Mouse (Mus musculus) midbrain, embryonic 14.5 days (tissue): ENCODE results near the gene Dok1. TPM values are rescaled to one million over a fixed set of nuclear protein-coding genes. Genes with fewer than 3 reads are reported as not detected.

Experiments used
- ATAC-seq: fragments of 200-750 bp; cut with Nextera tagmentation; 2 replicates; pipeline ENCODE4 v1.8.0; 2017; ENCODE audit warnings: moderate number of reproducible peaks, moderate library complexity; ENCODE audit not compliant: low FRiP score, low TSS enrichment
- DNase-seq: peaks from one replicate; pipeline ENCODE4 v3.0.0-alpha.2; 2015
- H3K27ac ChIP-seq: fragments of 300-500 bp; sonication (generic); replicated peaks from 2 replicates; pipeline ENCODE4 v1.5.1; 2014; ENCODE audit warnings: mild to moderate bottlenecking, low read depth, low read length, moderate library complexity
- H3K27me3 ChIP-seq: fragments of 300-500 bp; sonication (generic); 2 replicates; pipeline ENCODE4 v1.6.1; 2014; ENCODE audit warnings: low read length, control low read depth, mixed read lengths; ENCODE audit not compliant: control insufficient read depth, insufficient read depth
- H3K36me3 ChIP-seq: fragments of 300-500 bp; sonication (generic); 2 replicates; pipeline ENCODE4 v1.6.1; 2014; ENCODE audit warnings: low read length, control low read depth; ENCODE audit not compliant: control insufficient read depth, insufficient read depth
- H3K4me1 ChIP-seq: fragments of 300-500 bp; sonication (generic); 2 replicates; pipeline ENCODE4 v1.6.1; 2014; ENCODE audit warnings: mild to moderate bottlenecking, antibody characterized with exemption, low read length, control low read depth; ENCODE audit not compliant: control insufficient read depth, insufficient read depth
- H3K4me2 ChIP-seq: fragments of 300-500 bp; sonication (generic); 2 replicates; pipeline ENCODE4 v1.6.1; 2014; ENCODE audit warnings: mild to moderate bottlenecking, low read length, moderate library complexity
- H3K4me3 ChIP-seq: fragments of 300-500 bp; sonication (generic); replicated peaks from 2 replicates; pipeline ENCODE4 v1.5.1; 2014; ENCODE audit warnings: low read depth, low read length
- H3K9ac ChIP-seq: fragments of 300-500 bp; sonication (generic); replicated peaks from 2 replicates; pipeline ENCODE4 v1.6.1; 2014; ENCODE audit warnings: mild to moderate bottlenecking, low read length, moderate library complexity
- H3K9me3 ChIP-seq: fragments of 300-500 bp; sonication (generic); 2 replicates; pipeline ENCODE4 v1.6.1; 2016; ENCODE audit warnings: low read length, control low read depth, mixed read lengths; ENCODE audit not compliant: control insufficient read depth
- WGBS: fragments of 180-500 bp; shearing (Covaris S2); extraction: QIAGEN DNeasy Blood & Tissue Kit; methylation state at CpG from one replicate; pipeline ENCODE4 v1.1.7; 2014; 5-methylcytosine and 5-hydroxymethylcytosine counted together
- polyA plus RNA-seq: library from polyadenylated mRNA; unstranded; fragments of >200 nt; fragmentation: Nextera tagmentation; extraction: Ambion mirVana; gene quantifications from 2 replicates; pipeline ENCODE4 v1.2.1, GENCODE M21; 2014

The Dok1 gene
- polyA plus RNA-seq, 1 experiment from 2014 or later: 1.7 TPM

GRCm38 (mm10) chr6:83069488-83070246, 36.4 kb upstream of the Dok1 start:
- WGBS: under 1% methylated on average over 68 of the region's 69 CpGs
- ATAC-seq (no peak), DNase-seq (no peak)
- H3K27me3 ChIP-seq: peaks cover 93% of the 10 kb centered on the region
- H3K4me1 ChIP-seq: 0 out of 2 replicates have a peak, but pooled peaks cover 3% of the 10 kb centered on the region
- 0 out of 2 replicates have a peak overlapping the region, but pooled peaks have one; percentile 10 for H3K4me2 ChIP-seq
- H3K9ac ChIP-seq: no peak overlapping the region
- no peaks in the 10 kb centered on the region for H3K9me3 ChIP-seq
- H3K27ac ChIP-seq: no peak overlapping the region
- no peak overlapping the region for H3K4me3 ChIP-seq
- H3K36me3 ChIP-seq: no peaks in the 10 kb centered on the region

GRCm38 (mm10) chr6:83068706-83069487, 35.6 kb upstream of the Dok1 start:
- Histone ChIP-seq H3K4me2 (peak overlapping the region; percentile 33; the same call in 1 of the 2 replicates), H3K9me3 (no peaks in the 10 kb centered on the region), H3K27me3 (peaks cover 94% of the 10 kb centered on the region), H3K27ac (no peak overlapping the region), H3K9ac (no peak overlapping the region), H3K4me1 (0 out of 2 replicates have a peak, but pooled peaks cover 3% of the 10 kb centered on the region), H3K36me3 (no peaks in the 10 kb centered on the region), H3K4me3 (peak overlapping the region; percentile 12)
- ATAC-seq (no peak), DNase-seq (no peak)
- WGBS: under 1% methylated on average over 81 of the region's 81 CpGs

- Histone ChIP-seq H3K4me3 (peak overlapping the region; percentile 12; the same call in 1 of the 2 replicates), H3K9me3 (no peaks in the 10 kb centered on the region), H3K36me3 (no peaks in the 10 kb centered on the region), H3K27ac (no peak overlapping the region), H3K4me1 (0 out of 2 replicates have a peak, but pooled peaks cover 3% of the 10 kb centered on the region), H3K4me2 (no peak overlapping the region), H3K9ac (no peak overlapping the region), H3K27me3 (peaks cover 93% of the 10 kb centered on the region)
- 1% methylated on average over 8 of the region's 8 CpGs for WGBS
- DNase-seq (no peak), ATAC-seq (no peak)
Measured at GRCm38 (mm10) chr6:83068221-83068620, 35.0 kb upstream of the Dok1 start.

- Histone ChIP-seq H3K4me2 (no peak overlapping the region), H3K4me3 (no peak overlapping the region), H3K27me3 (peaks cover 90% of the 10 kb centered on the region), H3K36me3 (no peaks in the 10 kb centered on the region), H3K4me1 (0 out of 2 replicates have a peak, but pooled peaks cover 3% of the 10 kb centered on the region), H3K9ac (no peak overlapping the region), H3K9me3 (no peaks in the 10 kb centered on the region), H3K27ac (no peak overlapping the region)
- 28% methylated on average over 6 of the region's 6 CpGs for WGBS
- no peak for ATAC-seq
- DNase-seq: no peak
Measured at GRCm38 (mm10) chr6:83066441-83066840, 33.2 kb upstream of the Dok1 start.

- H3K4me1 ChIP-seq: 0 out of 2 replicates have a peak, but pooled peaks cover 3% of the 10 kb centered on the region
- H3K9ac ChIP-seq: no peak overlapping the region
- 35% methylated on average over 8 of the region's 8 CpGs for WGBS
- no peaks in the 10 kb centered on the region for H3K36me3 ChIP-seq
- DNase-seq: no peak
- no peak overlapping the region for H3K27ac ChIP-seq
- peaks cover 88% of the 10 kb centered on the region for H3K27me3 ChIP-seq
- no peak overlapping the region for H3K4me3 ChIP-seq
- H3K9me3 ChIP-seq: no peaks in the 10 kb centered on the region
- H3K4me2 ChIP-seq: no peak overlapping the region
- no peak for ATAC-seq
Measured at GRCm38 (mm10) chr6:83065995-83066394, 32.7 kb upstream of the Dok1 start.

- Histone ChIP-seq H3K4me3 (no peak overlapping the region), H3K4me1 (peaks cover 8% of the 10 kb centered on the region), H3K27me3 (peaks cover 21% of the 10 kb centered on the region), H3K27ac (no peak overlapping the region), H3K4me2 (no peak overlapping the region), H3K36me3 (peaks cover 22% of the 10 kb centered on the region), H3K9ac (no peak overlapping the region), H3K9me3 (no peaks in the 10 kb centered on the region)
- DNase-seq (no peak), ATAC-seq (no peak)
- whole genome bisulfite sequencing: 83% methylated on average over 2 of the region's 2 CpGs
Measured at GRCm38 (mm10) chr6:83058725-83059124, 25.5 kb upstream of the Dok1 start.

GRCm38 (mm10) chr6:83057790-83058189, 24.5 kb upstream of the Dok1 start, which contains the start of gene Dqx1:
Gene Dqx1 (plus strand): TSS chr6:83057844.
- H3K27ac ChIP-seq: no peak within 1 kb of the TSS
- WGBS: 45% methylated on average over 3 of the region's 3 CpGs
- 0 out of 2 replicates have a peak, but pooled peaks cover 12% of the 10 kb centered on the region for H3K27me3 ChIP-seq
- no peak within 1 kb of the TSS for H3K4me3 ChIP-seq
- peaks cover 16% of the 10 kb centered on the region for H3K4me1 ChIP-seq
- no peak for ATAC-seq
- H3K4me2 ChIP-seq: no peak within 1 kb of the TSS
- H3K36me3 ChIP-seq: peaks cover 22% of the 10 kb centered on the region
- DNase-seq: peak; percentile 46
- no peaks in the 10 kb centered on the region for H3K9me3 ChIP-seq
- H3K9ac ChIP-seq: no peak within 1 kb of the TSS

GRCm38 (mm10) chr6:83054871-83055431, 21.7 kb upstream of the Dok1 start, which contains the start of gene Htra2:
Gene Htra2 (minus strand): TSS chr6:83055273.
- peaks cover 19% of the 10 kb centered on the region for H3K4me1 ChIP-seq
- H3K27me3 ChIP-seq: no peaks in the 10 kb centered on the region
- under 1% methylated on average over 50 of the region's 50 CpGs for WGBS
- H3K4me3 ChIP-seq: peak within 1 kb of the TSS; percentile 86
- peak within 1 kb of the TSS; percentile 92 for H3K9ac ChIP-seq
- ATAC-seq (no peak; the same call in 1 of the 2 replicates), DNase-seq (peak; percentile 37)
- no peaks in the 10 kb centered on the region for H3K9me3 ChIP-seq
- H3K36me3 ChIP-seq: peaks cover 32% of the 10 kb centered on the region
- H3K27ac ChIP-seq: peak within 1 kb of the TSS; percentile 85
- peak within 1 kb of the TSS; percentile 93 for H3K4me2 ChIP-seq
